Mouse (Mus musculus) urinary bladder, adult 2 months (tissue): Measurements from ENCODE around the gene Cdk13. TPM values are rescaled to one million over a fixed set of nuclear protein-coding genes. Genes with fewer than 3 reads are reported as not detected.
A peak's percentile ranks its signal among the peaks of the same experiment; 100 is the strongest.

Source experiments
- DNase-seq: peaks from one replicate; pipeline ENCODE4 v3.0.0; 2022; ENCODE audit warnings: low spot score
- polyA plus RNA-seq: library from polyadenylated mRNA; depleted of rRNA; stranded (reverse); fragments of >200 nt; gene quantifications from 2 replicates; pipeline ENCODE4 v1.2.3, GENCODE M21; 2012; rRNA removed

Cdk13 gene
- polyA plus RNA-seq, result 23.9 and 27.8 TPM in 2 replicates

DNA sequence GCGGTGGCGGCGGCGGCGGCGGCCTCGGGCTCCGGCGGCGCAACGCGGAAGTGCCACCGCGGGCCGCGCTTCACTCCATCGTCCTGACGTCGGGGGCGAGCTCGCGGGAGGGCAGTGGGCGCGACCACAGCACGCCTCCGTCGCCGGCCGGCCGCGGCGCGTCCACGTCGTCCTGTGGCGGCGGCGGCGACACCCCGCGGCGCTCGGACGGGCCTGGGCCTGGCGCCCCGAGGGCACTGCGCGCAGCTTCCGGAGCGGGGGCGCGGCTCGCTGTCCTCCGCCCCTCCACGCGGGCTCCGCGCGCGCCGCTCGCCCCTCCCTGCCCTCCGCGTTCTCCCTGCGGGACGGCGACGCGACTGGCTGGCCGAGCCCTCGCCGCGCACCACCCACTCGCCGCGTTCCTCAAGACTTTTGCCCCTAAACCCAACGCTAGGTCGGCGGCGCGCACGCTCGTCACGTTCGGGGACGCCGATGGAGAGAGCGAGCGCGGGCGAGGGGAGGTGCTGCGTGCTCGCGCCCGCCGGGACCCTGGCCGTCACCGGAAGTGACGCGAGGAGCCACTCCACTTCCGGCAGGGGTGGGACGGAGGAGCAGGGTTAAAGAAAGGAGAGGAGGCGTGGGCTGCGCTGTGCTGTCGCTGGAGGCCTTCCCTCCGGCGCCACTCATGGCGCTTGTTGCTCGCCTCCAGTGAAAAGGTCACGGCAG, at the start of gene Cdk13:
Cdk13 (minus strand) TSS at position 189 of the 705 bp plus-strand sequence.
- peak; percentile 99 for DNase-seq

DNA sequence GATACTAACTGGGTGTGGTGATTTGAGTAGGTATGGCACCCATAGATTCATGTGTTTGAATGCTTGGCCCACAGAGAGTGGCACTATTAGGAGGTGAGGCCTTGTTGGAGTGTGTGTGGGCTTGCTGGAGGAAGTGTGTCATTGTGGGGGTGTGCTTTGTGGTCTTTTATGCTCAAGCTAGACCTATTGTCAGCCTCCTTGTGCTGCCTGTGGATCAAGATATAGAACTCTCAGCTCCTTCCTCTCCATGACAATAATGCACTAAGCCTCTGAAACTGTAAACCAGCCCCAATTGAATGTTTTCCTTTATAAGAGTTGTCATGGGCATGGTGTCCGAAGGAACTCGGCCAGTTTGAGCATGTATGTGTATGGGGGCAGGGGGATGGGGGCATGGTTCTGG, 38.4 kb upstream of the Cdk13 start:
- no peak for DNase-seq

DNA sequence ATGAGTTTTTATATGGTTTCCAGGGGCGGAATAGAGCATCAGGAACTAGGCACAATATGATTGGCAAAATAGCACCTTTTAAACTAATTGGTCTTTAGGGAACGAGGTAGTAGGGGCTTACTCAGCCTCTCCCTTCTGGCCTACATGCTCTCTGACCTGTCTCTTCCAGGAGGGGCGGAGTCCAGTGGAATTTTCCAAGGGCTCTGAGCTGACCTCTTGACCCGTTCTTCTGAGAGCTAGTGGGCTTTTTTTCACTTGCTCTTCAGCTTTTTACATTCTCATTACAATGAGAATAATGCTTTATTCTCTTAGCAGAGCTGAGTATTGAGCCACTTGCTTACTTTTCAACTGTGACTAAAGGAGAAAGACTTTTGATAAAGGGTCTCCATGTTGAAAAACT, 37.9 kb upstream of the Cdk13 start:
- no peak for DNase-seq

DNA sequence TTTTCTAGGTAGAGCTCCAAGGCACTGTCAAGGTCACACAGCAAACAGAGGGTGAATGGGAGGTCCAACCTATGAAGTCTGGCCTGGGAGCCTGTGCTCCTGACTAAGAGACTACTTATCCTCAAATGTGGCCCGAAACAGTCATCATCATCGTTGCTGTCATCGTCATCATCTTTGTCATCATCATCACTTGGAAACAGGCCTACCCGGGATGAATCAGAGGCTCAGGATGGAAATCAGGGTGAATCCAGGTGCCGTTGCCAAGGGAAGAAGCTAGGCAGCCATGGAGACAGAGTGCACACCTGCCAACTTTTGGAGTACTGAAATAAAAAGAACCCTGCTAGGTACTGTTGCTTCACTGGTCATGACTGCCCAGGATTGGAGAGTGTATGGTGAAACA, 34.2 kb upstream of the Cdk13 start:
- DNase-seq, result no peak

DNA sequence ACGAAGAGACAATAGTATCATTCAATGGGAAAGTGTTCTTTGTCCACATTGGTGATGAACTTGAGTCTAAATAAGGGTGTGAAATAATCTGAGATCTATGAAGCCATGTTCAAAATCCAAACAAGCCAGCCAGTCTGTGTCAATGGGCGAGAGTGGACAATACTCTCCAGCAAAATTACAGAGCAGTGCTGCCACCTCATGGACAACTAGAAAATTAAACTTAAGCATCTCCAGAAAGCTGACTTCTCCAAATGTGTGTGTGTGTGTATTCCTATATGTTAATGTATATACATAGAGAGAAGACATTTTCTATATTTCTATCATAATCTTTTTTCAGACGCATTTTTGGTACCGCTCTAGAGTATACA, 33.6 kb upstream of the Cdk13 start:
- DNase-seq, result no peak

DNA sequence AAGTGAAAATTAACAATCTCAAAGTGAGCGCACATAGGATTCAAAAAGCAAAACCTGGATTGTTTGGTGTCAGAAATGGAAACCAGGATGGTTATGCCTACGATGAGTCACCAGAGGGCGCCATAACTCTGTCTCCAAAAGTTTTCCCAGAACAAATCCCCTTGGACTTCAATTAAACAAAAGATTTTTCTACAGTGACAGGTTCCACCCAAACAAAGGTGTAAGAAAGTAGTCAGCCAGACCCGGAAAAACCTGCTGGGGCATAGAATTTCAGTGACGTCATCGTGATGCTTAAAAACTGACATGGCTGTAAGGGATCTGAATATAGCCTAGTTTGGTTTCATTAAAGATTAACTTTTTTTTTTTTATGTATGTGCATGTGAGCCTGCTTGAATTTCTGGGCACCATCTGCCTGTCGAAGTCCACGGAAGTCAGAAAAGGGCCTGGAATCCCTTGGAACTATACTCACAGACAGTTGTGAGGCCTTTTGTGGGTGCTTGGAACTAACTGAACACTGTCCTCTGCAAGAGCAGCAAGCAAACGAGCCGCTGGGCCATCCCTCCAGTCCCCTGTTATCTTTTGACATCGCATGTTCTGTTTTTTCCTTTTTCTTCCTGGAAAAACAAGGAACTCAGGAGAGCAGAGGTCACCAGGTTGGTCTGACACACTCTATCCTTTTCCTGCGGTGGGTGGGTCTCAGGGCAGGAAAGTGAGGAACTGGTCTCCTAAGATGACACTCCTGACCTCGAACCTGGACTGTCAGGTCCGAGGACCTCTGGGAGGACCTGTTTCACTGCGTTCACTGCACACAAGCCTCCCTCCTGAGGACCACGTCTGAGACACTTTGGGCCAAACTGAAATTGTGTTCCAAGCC, 33.0 kb upstream of the Cdk13 start:
- DNase-seq, result no peak

DNA sequence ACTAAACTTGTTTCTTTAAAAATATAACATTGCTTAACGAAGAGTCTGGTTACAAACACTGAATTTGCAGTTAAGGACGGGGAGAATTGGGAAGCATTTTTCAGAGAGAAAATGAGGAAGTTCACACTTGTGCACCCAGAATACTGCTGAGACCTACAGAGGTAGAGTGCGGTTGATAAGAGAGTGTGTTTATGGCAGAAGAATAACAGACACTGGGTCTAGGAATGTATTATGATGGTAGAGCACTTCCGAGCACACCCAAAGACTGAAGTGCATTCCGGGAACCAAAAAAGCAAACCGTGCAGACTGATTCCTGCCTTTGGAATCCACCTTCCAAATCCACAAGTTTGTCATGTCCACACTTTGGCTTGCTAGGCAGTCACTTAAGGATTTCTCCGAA, 31.9 kb upstream of the Cdk13 start:
- DNase-seq, result no peak

DNA sequence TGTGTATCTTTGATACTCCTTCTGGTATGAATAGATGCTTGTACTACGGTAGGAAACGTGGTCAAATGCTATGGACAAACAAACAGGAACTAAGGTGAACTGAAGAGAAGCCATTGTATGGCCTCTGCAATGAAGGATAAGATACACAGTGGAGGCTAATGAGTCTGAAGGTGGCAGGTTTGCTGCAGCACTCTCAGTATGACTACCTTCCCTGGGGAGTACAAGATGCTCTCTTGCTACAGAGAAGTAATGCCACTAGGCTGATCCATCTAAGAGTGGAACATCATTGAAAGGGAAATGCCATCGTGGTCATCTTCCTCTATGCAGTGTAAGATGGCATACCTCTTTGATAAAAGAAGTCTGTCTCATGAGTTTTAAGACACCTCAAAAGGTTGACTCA, 28.0 kb upstream of the Cdk13 start:
- no peak for DNase-seq

DNA sequence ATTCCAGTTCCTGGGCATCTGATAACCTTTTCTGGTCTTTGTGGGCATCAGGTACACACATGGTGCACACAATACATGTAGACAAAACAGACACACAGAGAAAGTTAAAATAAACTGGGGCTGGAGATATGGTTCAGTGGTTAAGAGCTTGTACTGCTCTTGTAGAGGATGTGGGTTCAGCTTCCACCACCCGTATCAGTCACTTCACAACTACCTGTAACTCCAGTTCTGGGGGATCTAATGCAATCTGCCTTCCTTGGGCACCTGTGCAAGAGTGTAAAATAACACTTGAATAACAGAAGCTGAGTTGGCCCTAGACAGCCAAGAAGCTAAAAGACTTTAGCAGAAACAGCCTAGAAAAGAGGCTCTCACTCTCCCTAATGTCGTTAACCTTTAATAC, 12.3 kb upstream of the Cdk13 start:
- DNase-seq, result no peak

DNA sequence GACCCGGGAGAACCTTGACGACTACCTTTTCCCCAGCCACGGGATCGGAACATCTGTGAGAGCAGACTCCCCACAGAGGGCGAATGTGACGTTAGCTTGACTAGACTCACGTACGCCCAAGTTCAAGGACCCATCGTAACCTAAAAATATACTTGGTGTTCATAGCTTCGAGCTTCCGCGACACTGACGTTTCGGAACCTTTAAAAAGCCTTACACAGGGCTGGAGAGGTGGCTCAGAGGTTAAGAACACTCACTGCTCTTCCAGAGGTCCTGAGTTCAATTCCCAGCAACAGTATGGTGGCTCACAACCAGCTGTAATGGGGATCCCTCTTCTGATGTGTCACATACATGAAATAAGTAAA, 698 bp upstream of the Cdk13 start:
- DNase-seq, result no peak

DNA sequence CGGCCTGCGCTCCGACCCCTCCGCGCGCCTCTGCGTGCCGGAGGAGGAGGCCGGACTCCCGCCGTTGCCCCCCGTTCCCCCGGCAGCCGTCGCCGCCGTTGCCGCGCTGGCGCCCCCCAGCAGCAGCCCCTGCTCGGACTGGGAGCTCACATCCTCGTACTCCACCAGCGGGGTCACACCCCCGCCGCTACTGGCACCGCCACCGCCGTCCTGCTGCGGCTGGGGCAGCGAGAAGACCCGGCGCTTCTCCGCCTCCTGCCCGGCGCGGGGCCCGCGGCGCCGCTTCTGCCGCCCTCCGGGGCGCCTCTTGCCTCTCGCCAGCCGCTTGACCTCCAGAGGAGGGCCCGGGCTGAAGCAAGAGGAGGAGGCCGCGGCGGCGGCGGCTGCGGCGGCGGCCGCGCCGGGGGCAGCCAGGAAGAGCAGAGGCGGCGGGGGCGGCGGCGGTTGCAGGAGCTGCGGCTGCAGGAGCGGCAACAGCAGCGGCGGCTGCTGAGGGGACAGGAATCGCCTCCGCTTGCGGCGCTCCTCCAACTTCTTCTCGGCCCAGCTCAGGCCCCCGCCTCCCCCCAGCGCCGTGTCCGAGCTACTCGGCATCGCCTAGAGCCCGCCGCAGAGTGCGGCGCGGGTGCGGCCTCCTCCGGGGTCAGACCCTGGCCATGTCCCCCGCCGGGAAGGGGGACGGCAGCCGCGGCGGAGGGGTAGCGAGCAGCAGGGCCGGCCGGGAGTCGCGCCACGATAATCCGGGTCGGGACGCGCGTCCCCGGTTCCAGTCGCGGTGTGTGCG, 647 bp downstream of the Cdk13 start:
- DNase-seq, result peak; percentile 59

DNA sequence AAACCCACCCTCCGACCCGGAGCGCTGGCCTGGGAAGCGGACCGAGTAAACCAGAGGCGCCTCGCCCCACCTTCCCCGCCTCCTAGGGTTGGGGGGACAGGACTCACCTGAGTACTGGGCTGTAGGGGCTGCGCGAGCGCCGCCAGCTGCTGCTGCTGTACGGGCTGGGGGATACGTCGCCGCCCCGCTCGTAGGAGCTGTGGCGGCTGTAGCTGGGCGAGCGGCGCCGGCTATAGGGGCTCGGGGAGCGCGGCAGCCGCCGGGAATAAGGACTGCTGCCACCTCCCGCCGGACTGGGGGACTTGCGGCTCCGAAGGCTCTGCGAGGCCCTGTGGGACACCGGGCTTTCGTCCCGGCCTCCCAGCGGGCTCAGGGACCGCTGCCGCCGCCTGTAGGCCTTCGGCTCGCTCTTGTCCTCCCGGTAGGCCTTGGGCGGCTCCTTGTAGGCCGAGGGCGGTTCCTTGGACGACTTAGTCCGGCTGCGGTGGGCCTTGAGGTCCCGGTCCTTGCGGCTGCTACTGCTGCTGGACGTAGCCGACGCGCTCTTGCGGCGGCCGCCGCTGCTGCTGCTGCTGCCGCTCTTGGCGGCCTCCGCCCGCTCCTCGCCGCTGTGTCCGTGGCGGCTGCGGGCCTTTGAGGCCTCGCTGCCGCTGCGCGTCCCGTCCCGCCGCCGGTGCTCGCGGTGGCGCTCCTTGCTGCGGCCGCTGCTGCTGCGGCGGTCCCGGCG, 1.4 kb downstream of the Cdk13 start:
- DNase-seq, result peak; percentile 73

DNA sequence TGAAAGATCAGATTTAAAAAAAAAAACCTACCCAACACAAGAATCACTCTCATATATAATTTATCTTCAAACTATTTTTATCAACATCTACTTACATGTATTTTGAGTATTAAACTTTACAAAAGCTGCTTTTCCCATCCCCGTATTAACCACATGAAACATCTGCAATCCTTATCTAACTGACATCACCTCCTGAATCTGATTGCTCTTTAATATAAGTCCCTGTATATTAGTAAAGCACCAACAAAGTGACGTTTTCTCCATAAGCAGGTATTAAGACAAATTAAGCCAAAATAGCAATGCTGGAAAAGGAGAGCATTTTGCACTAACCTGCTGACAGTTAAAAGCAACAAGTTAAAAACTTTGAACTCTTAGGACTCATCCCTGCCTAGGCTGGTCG, 2.0 kb downstream of the Cdk13 start:
- DNase-seq, result no peak

DNA sequence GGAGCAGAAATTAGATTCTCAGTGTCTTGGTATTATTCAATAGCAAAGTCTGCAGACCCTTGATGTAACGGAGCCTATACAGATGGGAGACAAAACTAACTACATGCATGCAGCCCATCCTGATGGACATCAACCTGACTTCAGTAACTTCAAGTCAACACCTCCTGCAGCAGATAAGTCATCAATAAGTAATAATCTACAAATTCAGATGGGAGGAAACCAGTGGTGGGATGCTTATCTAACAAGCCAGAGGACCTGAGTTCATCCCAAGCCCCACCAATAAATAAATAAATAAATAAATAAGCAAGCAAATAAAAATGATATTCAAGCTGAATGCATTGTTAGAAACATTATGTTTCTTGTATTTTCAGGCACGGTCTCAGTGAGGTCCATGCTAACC, 5.2 kb downstream of the Cdk13 start:
- no peak for DNase-seq

DNA sequence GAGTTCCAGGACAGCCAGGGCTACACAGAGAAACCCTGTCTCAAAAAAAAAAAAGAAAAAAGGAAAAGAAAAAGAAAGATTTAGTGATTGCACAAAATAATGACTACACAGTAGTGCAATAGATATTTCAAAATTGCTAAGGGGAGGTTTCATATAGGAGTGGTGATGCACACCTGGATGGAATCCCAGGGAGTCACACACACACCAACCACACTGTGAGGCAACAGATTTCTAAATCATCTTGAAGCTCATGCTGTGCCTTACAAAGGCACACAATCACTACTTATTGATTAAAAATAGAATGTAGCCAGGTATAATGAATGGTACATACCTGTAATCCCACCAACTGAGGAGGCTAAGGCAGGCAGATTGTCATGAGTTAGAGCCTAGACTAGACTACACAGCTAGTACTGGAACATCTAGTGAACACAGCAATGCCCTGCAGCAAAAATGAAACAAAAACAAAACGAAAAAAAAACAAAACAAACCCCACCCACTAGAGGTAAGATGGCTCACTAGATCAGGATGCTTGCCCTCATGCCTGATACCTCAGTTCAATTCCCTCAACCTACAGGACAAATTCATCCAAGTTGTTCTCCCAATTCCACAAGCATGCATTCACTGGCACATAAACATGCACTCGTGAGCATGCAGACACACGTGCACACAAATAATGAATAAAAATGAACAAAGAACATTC, 9.0 kb downstream of the Cdk13 start:
- DNase-seq, result no peak

DNA sequence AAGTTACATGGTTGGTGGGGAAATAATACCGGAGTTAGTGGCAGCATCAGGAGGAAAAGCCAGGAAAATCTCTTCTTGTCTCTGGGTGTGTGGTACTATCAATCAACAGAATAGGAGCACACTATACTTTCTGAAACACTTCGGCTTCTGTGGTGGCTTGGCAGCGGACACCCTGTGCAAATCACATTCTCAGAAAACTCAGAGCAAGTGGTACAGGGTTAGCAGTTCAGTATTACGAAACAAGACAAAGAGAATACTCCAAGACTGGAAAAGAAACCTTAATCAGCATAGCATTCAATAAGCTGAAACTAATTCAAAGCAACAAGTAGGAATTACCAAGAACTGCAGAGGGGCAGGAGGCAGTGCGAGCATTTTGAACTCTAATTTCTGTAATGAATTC, 21.3 kb downstream of the Cdk13 start:
- no peak for DNase-seq

DNA sequence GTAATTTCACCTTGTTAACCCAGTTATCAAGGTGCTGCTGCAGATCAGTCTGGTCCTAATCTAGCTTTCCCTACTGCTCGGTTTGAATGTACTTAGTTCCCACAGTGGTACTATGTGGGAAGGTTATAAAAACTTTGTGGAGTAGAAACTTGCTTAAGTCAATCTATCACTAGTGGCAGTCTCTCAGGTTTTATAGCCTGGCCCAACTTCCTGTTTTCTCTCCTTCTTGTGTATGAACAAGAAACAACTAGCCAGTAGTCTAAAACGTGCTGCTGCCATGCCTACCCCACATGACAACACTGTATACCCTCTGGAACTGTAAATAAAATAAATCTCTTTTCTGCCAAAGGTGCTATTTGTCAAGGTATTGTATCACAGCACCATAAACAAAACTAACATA, 25.0 kb downstream of the Cdk13 start:
- no peak for DNase-seq

DNA sequence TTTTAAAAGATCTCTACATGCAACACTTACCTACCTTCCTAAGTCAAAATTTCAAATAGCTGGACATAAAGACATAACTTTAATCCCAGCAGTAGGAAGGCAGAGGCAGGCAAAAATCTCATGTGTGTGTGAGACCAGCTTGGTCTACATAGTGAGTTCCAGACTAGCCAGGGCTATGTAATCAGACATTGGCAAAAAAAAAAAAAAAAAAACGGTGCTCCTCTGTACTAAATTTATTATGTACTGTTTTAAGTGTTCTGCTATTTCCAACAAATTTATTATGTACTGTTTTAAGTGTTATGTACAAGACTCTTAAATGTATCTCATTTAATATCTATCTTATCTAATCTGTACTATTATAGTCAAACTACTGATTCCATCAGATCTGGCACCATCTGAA, 28.6 kb downstream of the Cdk13 start:
- no peak for DNase-seq

DNA sequence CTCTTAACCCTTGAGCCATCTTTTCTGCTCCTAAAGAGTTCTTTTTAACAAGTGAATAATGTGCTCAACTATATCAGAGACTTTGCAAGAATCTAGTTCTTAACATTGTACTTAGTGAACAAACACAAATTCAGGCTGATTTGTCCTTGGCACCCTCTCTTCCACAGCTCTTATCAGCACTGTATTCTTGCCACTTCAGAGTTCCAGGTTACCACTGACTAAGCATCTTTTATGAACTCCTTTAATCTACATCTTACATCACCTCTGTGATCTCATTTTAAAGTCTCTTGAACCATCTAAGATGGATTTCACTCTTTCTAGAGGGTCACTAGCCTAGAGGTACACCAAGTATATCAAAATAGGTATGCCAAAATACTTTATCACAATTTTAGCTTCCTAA, 29.5 kb downstream of the Cdk13 start:
- DNase-seq, result no peak

DNA sequence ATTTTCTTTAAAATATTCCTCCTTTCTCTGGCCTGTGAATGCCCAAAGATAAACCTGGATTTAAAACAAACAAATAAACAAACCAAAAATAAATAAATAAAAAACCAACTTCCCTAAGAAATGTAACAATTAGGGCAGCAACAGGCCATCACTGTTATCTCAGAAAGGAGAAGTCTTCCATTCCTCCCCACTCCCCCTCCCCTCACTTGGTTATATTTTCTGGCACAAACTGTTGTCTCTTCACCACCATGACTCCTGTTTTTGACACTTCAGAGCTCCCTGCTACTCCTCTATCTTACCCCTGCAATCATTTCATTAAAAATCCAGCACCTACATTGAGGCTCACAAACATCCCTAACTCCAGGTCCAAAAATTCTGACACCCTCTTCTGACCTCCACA, 31.8 kb downstream of the Cdk13 start:
- no peak for DNase-seq

DNA sequence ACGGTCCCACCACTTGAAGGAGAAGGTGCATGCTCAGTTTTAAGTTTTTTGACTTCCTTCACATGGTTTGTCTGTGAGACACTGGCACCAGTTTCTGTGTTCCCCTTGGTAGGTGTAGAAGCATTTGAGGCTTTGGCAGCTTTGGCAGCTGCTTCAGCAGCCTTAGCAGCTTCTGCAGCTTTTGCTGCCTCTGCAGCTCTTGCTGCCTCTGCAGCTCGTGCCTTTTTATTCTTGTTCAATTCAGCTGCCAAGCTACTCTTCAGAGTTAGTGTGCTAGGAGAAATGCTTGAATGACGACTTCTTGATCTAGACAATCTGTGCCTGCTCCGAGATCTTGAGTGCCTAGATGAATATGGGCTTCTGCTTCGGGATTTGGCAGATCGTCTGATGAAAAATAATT, 32.3 kb downstream of the Cdk13 start:
- DNase-seq, result no peak
